Mouse (Mus musculus) heart, embryonic 10.5 days (tissue): ENCODE measurements at regions not wholly inside any gene's neighbourhood (a gene's known extent, or its start where the extent isn't known, plus 50 kb on each side); places are given as distances from the start of the nearest gene placed in this dataset.

Experiments
- DNase-seq: peaks from one replicate; pipeline ENCODE4 v3.0.0-alpha.2; 2017; ENCODE audit warnings: low spot score
- H3K27ac ChIP-seq: fragments of 300-500 bp; sonication (generic); 2 replicates; pipeline ENCODE4 v1.5.1; 2016; ENCODE audit warnings: mild to moderate bottlenecking
- H3K27me3 ChIP-seq: fragments of 300-500 bp; sonication (generic); 2 replicates; pipeline ENCODE4 v1.6.1; 2016; ENCODE audit warnings: mild to moderate bottlenecking; ENCODE audit not compliant: poor library complexity, insufficient read depth, severe bottlenecking
- H3K36me3 ChIP-seq: fragments of 300-500 bp; sonication (generic); 2 replicates; pipeline ENCODE4 v1.6.1; 2016; ENCODE audit warnings: mild to moderate bottlenecking, moderate library complexity
- H3K4me1 ChIP-seq: fragments of 300-500 bp; sonication (generic); 2 replicates; pipeline ENCODE4 v1.6.1; 2016; ENCODE audit warnings: mild to moderate bottlenecking
- H3K4me3 ChIP-seq: fragments of 300-500 bp; sonication (generic); 2 replicates; pipeline ENCODE4 v1.5.1; 2016; ENCODE audit warnings: mild to moderate bottlenecking, moderate library complexity
- H3K9me3 ChIP-seq: fragments of 300-500 bp; sonication (generic); 2 replicates; pipeline ENCODE4 v1.6.1; 2016; ENCODE audit warnings: mild to moderate bottlenecking, moderate library complexity
- WGBS: fragments of 180-500 bp; shearing (Covaris S2); methylation state at CpG from one replicate; pipeline ENCODE4 v1.1.7; 2016; 5-methylcytosine and 5-hydroxymethylcytosine counted together

- 53% methylated on average over 2 of the region's 2 CpGs for WGBS
- DNase-seq, result no peak
- Histone ChIP-seq H3K27ac (no peak overlapping the region), H3K27me3 (no peaks in the 10 kb centered on the region), H3K36me3 (no peaks in the 10 kb centered on the region), H3K4me1 (no peaks in the 10 kb centered on the region), H3K9me3 (no peaks in the 10 kb centered on the region), H3K4me3 (no peak overlapping the region)
Observed at GRCm38 (mm10) chr11:56193426-56193825, 152.6 kb upstream of the Nmur2 start.

- Histone ChIP-seq H3K9me3 (no peaks in the 10 kb centered on the region), H3K36me3 (no peaks in the 10 kb centered on the region), H3K4me3 (no peak overlapping the region), H3K4me1 (no peaks in the 10 kb centered on the region), H3K27me3 (no peaks in the 10 kb centered on the region), H3K27ac (no peak overlapping the region)
- DNase-seq, result no peak
- WGBS, result 75% methylated on average over 1 of the region's 1 CpGs
Observed at GRCm38 (mm10) chr11:56173895-56174294, 133.1 kb upstream of the Nmur2 start.

- Histone ChIP-seq H3K27me3 (no peaks in the 10 kb centered on the region), H3K27ac (no peak overlapping the region), H3K9me3 (no peaks in the 10 kb centered on the region), H3K36me3 (no peaks in the 10 kb centered on the region), H3K4me3 (no peak overlapping the region), H3K4me1 (no peaks in the 10 kb centered on the region)
- 78% methylated on average over 3 of the region's 3 CpGs for WGBS
- no peak for DNase-seq
Observed at GRCm38 (mm10) chr11:56173246-56173645, 132.4 kb upstream of the Nmur2 start.

GRCm38 (mm10) chr11:56169576-56169975 is 128.8 kb upstream of the Nmur2 start:
- Histone ChIP-seq H3K4me3 (no peak overlapping the region), H3K27me3 (no peaks in the 10 kb centered on the region), H3K36me3 (no peaks in the 10 kb centered on the region), H3K9me3 (no peaks in the 10 kb centered on the region), H3K4me1 (no peaks in the 10 kb centered on the region), H3K27ac (no peak overlapping the region)
- DNase-seq, result no peak
- 69% methylated on average over 9 of the region's 9 CpGs for WGBS

DNA sequence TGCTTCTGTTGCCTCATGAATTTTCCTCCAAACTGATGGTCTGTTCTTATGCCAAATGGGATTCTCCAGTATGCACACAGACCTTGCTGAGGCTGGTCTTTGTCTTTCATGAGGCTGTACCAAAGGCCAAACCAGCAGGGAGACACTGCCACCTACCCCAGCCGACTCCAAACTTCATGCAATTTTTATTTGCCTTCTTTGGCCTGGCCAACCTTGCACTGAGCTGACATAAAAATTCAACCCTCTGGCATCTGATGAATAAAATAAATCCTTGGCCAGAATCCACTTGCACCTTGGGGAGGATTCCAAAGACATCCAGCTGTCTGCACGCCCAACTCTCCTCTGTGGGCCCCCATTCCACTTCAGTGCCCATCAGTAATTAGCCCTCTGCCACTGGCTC is 126.0 kb upstream of the Nmur2 start:
- H3K27ac ChIP-seq, result no peak overlapping the region
- no peak for DNase-seq
- 82% methylated on average over 2 of the region's 2 CpGs for WGBS

DNA sequence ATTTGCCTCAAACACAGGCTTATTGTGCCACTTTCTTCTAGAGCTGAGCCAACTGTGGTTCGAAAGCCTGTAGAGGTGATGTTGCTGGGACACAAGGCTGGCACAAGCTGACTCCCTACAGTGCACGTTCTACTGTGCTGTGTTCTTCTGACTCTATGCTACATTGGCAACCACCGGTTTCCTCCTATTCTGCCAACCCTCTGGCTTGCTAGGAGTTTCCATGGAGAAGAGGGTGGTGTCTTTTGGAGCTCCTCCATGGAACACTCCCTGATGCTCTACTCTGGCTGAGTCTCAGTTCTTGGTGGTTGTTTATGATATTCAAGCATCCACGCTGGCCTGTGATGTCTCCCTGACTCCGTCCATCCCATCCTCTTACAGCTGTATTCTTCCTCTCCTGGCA is 124.9 kb upstream of the Nmur2 start:
- Histone ChIP-seq H3K27ac (no peak overlapping the region), H3K4me3 (no peak overlapping the region), H3K27me3 (no peaks in the 10 kb centered on the region), H3K9me3 (no peaks in the 10 kb centered on the region), H3K4me1 (no peaks in the 10 kb centered on the region), H3K36me3 (no peaks in the 10 kb centered on the region)
- no peak for DNase-seq
- 77% methylated on average over 5 of the region's 5 CpGs for WGBS

More for the DNA sequence above, 126.0 kb upstream of the Nmur2 start:
- no peak overlapping the region for H3K4me3 ChIP-seq
- H3K9me3 ChIP-seq, result no peaks in the 10 kb centered on the region
- no peaks in the 10 kb centered on the region for H3K27me3 ChIP-seq
- H3K4me1 ChIP-seq, result no peaks in the 10 kb centered on the region
- no peaks in the 10 kb centered on the region for H3K36me3 ChIP-seq

DNA sequence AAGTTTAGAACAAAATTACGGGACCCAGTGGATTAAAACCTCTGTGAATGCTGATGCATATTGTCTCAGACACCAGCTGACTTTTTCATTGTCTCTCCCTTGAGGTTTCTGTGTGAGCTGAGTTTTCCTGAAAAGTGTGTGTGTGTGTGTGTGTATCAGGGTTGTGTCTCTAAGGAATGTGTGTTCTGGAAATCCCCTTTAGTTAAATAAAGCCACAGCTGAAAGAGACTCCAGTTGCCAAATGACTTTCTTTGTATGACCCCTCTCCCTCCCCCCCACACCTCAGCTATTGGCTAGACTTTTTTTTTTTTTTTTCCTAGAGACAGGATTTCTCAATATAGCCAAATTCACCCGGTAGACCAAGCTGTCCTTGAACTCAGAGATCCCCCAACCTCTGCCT is 119.5 kb upstream of the Nmur2 start:
- no peak overlapping the region for H3K4me3 ChIP-seq
- no peaks in the 10 kb centered on the region for H3K36me3 ChIP-seq
- whole genome bisulfite sequencing, result 74% methylated on average over 2 of the region's 2 CpGs
- H3K27me3 ChIP-seq, result no peaks in the 10 kb centered on the region
- H3K9me3 ChIP-seq, result no peaks in the 10 kb centered on the region
- no peaks in the 10 kb centered on the region for H3K4me1 ChIP-seq
- DNase-seq, result no peak
- H3K27ac ChIP-seq, result no peak overlapping the region

GRCm38 (mm10) chr11:56159412-56160074 is 118.7 kb upstream of the Nmur2 start:
- no peaks in the 10 kb centered on the region for H3K27me3 ChIP-seq
- H3K4me1 ChIP-seq, result no peaks in the 10 kb centered on the region
- no peak overlapping the region for H3K4me3 ChIP-seq
- peak; percentile 79 for DNase-seq
- H3K36me3 ChIP-seq, result no peaks in the 10 kb centered on the region
- WGBS, result 52% methylated on average over 10 of the region's 10 CpGs
- H3K27ac ChIP-seq, result no peak overlapping the region
- H3K9me3 ChIP-seq, result no peaks in the 10 kb centered on the region

- Histone ChIP-seq H3K9me3 (no peaks in the 10 kb centered on the region), H3K36me3 (no peaks in the 10 kb centered on the region), H3K4me3 (no peak overlapping the region), H3K27ac (no peak overlapping the region), H3K4me1 (no peaks in the 10 kb centered on the region), H3K27me3 (0 out of 2 replicates have a peak, but pooled peaks cover 3% of the 10 kb centered on the region)
- DNase-seq, result no peak
- WGBS, result 75% methylated on average over 13 of the region's 13 CpGs
Observed at GRCm38 (mm10) chr11:56150825-56151342, 110.1 kb upstream of the Nmur2 start.

- H3K4me3 ChIP-seq, result no peak overlapping the region
Observed at GRCm38 (mm10) chr11:56149752-56150151, 108.9 kb upstream of the Nmur2 start.

GRCm38 (mm10) chr11:56148956-56149355 is 108.1 kb upstream of the Nmur2 start:
- WGBS, result 73% methylated on average over 1 of the region's 1 CpGs
- Histone ChIP-seq H3K4me1 (no peaks in the 10 kb centered on the region), H3K36me3 (no peaks in the 10 kb centered on the region), H3K27me3 (0 out of 2 replicates have a peak, but pooled peaks cover 3% of the 10 kb centered on the region), H3K4me3 (no peak overlapping the region), H3K9me3 (no peaks in the 10 kb centered on the region), H3K27ac (no peak overlapping the region)
- no peak for DNase-seq

More at GRCm38 (mm10) chr11:56149752-56150151, 108.9 kb upstream of the Nmur2 start:
- Histone ChIP-seq H3K27ac (no peak overlapping the region), H3K9me3 (no peaks in the 10 kb centered on the region), H3K36me3 (no peaks in the 10 kb centered on the region), H3K27me3 (0 out of 2 replicates have a peak, but pooled peaks cover 3% of the 10 kb centered on the region), H3K4me1 (no peaks in the 10 kb centered on the region)
- 66% methylated on average over 1 of the region's 1 CpGs for WGBS
- DNase-seq, result no peak

DNA sequence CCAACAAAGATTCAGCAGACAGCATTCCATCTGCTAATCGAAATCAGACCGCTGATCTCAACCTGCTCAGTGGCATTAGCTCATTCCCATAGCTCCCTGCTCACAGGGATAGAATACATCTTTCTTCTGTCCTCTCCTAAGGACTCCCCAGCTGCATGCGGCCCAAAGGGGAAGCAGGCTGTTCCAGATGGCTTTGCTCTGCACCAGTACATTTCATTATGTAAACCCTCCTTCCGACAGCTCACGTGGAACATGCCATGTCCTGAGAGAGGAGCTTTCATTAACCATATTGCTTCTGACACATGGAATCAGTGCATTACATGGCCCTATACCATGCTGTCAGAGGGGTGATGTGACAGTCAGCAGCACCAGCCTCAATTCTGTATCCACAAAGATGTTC is 105.9 kb upstream of the Nmur2 start:
- no peak for DNase-seq
- H3K27me3 ChIP-seq, result 0 out of 2 replicates have a peak, but pooled peaks cover 3% of the 10 kb centered on the region
- no peaks in the 10 kb centered on the region for H3K36me3 ChIP-seq
- WGBS, result 79% methylated on average over 5 of the region's 5 CpGs
- no peak overlapping the region for H3K4me3 ChIP-seq
- no peak overlapping the region for H3K27ac ChIP-seq
- H3K4me1 ChIP-seq, result no peaks in the 10 kb centered on the region
- no peaks in the 10 kb centered on the region for H3K9me3 ChIP-seq

DNA sequence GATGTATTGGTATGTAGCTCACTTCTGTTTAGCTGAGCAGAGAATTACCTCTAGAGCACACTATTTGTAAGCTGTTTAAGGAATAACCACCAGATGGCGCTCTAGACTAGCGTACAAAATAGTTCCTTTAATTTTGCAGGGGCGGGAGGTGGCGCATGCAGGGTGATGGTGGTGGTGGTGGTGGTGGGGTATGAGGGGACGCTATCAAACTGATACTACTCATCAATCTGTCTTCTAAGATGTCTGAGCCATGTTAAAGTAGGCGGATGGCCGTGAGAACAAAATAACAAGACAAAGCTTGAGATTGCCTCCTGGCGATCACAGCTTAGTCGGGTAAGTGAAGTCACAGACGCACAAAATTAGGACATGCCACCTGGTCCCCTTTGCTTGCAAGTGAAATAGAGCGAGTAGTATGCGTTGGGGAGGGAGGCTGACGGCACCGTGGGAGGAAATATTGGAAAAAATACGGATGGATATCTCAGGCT is 90.6 kb upstream of the Nmur2 start:
- H3K4me3 ChIP-seq, result 0 out of 2 replicates have a peak overlapping the region, but pooled peaks have one; percentile 15
- no peaks in the 10 kb centered on the region for H3K9me3 ChIP-seq
- H3K27me3 ChIP-seq, result no peaks in the 10 kb centered on the region
- DNase-seq, result no peak
- H3K4me1 ChIP-seq, result no peaks in the 10 kb centered on the region
- no peak overlapping the region for H3K27ac ChIP-seq
- 25% methylated on average over 15 of the region's 15 CpGs for WGBS
- no peaks in the 10 kb centered on the region for H3K36me3 ChIP-seq
